Mouse (Mus musculus): ENCODE measurements at regions not wholly inside any gene's neighbourhood (a gene's known extent, or its start where the extent isn't known, plus 50 kb on each side); places are given as distances from the start of the nearest gene placed in this dataset.
A peak's percentile ranks its signal among the peaks of the same experiment; 100 is the strongest.

GRCm38 (mm10) chr1:186909518-186910105, 57.6 kb upstream of the D1Pas1 start:
- DNase-seq (ENCODE audit: low read depth, low spot score) = no peak

- DNase-seq (ENCODE audit: low read depth, low spot score) = no peak
Observed at GRCm38 (mm10) chr1:186909073-186909472, 58.1 kb upstream of the D1Pas1 start.

GRCm38 (mm10) chr1:186907409-186908170, 59.6 kb upstream of the D1Pas1 start:
- no peak for DNase-seq (ENCODE audit: low read depth, low spot score)

GRCm38 (mm10) chr1:186905942-186906341, 61.3 kb upstream of the D1Pas1 start:
- no peak for DNase-seq (ENCODE audit: low read depth, low spot score)

GRCm38 (mm10) chr1:186901548-186901947, 65.7 kb upstream of the D1Pas1 start:
- no peak for DNase-seq (ENCODE audit: low read depth, low spot score)

- no peak for DNase-seq (ENCODE audit: low read depth, low spot score)
Observed at GRCm38 (mm10) chr1:186898203-186898602, 69.0 kb upstream of the D1Pas1 start.

- DNase-seq (ENCODE audit: low read depth, low spot score) = no peak
Observed at GRCm38 (mm10) chr1:186889584-186889852, 77.7 kb upstream of the D1Pas1 start.

GRCm38 (mm10) chr1:186888767-186889583, 78.2 kb upstream of the D1Pas1 start:
- no peak for DNase-seq (ENCODE audit: low read depth, low spot score)

- DNase-seq (ENCODE audit: low read depth, low spot score) = no peak
Observed at GRCm38 (mm10) chr1:186887127-186887526, 80.1 kb upstream of the D1Pas1 start.

GRCm38 (mm10) chr1:186880391-186880790, 86.8 kb upstream of the D1Pas1 start:
- no peak for DNase-seq (ENCODE audit: low read depth, low spot score)

- DNase-seq (ENCODE audit: low read depth, low spot score) = no peak
Observed at GRCm38 (mm10) chr1:186860608-186861444, 106.4 kb upstream of the D1Pas1 start.

- no peak for DNase-seq (ENCODE audit: low read depth, low spot score)
Observed at GRCm38 (mm10) chr1:186858285-186858684, 108.9 kb upstream of the D1Pas1 start.

- DNase-seq (ENCODE audit: low read depth, low spot score) = no peak
Observed at GRCm38 (mm10) chr1:186855474-186856036, 106.4 kb upstream of the Rrp15 start.

- DNase-seq (ENCODE audit: low read depth, low spot score) = no peak
Observed at GRCm38 (mm10) chr1:186845256-186845655, 96.1 kb upstream of the Rrp15 start.

GRCm38 (mm10) chr1:186833896-186834800, 85.0 kb upstream of the Rrp15 start:
- peak; percentile 79 for DNase-seq (ENCODE audit: low read depth, low spot score)

GRCm38 (mm10) chr1:186833441-186833895, 84.3 kb upstream of the Rrp15 start:
- DNase-seq (ENCODE audit: low read depth, low spot score) = peak; percentile 51

GRCm38 (mm10) chr1:186827773-186828172, 78.6 kb upstream of the Rrp15 start:
- DNase-seq (ENCODE audit: low read depth, low spot score) = peak; percentile 48

GRCm38 (mm10) chr1:186808192-186808960, 59.2 kb upstream of the Rrp15 start:
- no peak for DNase-seq (ENCODE audit: low read depth, low spot score)

GRCm38 (mm10) chr1:186804451-186804850, 55.3 kb upstream of the Rrp15 start:
- no peak for DNase-seq (ENCODE audit: low read depth, low spot score)

Measured in ES-CJ7 (cell line).